Mouse (Mus musculus): ENCODE results near the gene Fnip2.
"Not testable (repeated sequence)": the region's sequence is repeated elsewhere in the genome, so short reads cannot be mapped to it uniquely, and the experiment has no call there.

Gene Fnip2

DNA sequence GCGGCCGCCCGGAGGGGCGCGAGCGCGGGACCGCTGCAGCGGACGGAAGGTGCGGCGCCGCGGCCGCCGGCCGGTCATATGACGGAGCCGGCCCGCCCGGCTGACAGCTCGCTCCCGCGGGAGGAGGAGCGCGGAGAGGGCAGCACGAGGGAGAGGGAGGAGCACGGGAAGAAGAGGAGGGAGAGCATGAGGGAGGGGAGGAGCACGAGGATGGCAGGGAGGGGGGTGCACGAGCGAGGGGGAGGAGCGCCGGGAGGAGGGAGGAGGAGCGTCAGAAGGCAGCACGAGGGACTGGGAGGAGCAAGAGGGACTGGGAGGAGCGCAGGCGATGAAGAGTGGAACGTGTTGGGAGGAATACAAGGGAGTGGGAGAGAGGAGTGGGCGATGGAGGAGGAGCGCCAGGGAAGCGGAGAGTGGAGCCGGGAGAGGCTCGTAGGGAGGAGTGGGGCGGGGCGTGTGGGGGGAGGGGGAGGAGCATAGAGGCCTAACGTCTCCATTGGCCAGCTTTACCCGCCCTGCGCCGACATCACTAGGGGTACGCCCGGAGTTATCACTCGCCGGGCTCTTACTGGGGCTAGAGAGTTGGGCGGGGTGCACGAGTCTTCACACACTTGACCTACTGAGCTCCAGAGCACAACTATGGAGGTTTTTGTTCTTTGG is at the start of gene Fnip2:
Gene Fnip2, minus strand, starts transcription at position 94 of the 660 bp plus-strand sequence.
- DNase-seq (ENCODE audit: low spot score in 2 of 2) = peak; percentile 83 to 84

DNA sequence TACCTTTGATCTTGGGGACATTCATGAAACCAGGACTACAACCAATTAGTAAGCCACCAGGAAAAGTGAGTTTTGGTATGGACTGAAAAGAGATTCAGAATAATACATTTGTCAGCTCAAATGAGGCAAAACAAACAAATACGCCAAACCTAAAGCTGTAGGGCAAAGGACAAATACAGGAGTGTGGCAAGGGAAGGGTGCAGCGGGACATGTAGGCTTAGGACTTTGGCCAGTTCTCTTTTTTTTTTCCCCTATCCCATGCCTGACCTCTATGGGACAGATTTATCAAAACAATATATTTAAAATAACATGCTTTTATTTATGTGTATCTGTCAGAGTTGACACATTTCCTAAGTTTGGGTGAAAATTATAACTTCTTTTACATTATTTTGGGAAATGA is 42.3 kb upstream of the Fnip2 start:
- DNase-seq (ENCODE audit: low spot score in 2 of 2) = no peak

DNA sequence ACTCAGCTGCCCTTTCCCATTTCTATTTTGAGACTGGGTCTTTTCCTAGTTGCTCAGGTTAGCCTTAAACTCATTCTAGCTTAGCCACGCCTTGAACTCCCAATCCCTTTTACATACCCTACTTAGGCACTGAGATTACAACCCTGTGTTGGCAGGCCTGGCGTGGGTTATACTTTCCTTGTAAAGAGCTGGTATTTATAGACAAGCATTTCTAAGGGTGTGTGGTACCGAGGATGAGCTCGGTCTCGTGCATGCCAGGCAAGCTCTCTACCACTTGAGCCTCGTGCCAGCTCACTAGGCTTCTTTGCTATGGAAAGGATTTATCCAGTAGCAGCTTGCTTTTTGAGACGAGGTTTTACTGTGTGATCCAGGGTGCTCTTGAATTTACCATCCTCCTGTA is 27.9 kb upstream of the Fnip2 start:
- DNase-seq (ENCODE audit: low spot score in 2 of 2) = no peak

DNA sequence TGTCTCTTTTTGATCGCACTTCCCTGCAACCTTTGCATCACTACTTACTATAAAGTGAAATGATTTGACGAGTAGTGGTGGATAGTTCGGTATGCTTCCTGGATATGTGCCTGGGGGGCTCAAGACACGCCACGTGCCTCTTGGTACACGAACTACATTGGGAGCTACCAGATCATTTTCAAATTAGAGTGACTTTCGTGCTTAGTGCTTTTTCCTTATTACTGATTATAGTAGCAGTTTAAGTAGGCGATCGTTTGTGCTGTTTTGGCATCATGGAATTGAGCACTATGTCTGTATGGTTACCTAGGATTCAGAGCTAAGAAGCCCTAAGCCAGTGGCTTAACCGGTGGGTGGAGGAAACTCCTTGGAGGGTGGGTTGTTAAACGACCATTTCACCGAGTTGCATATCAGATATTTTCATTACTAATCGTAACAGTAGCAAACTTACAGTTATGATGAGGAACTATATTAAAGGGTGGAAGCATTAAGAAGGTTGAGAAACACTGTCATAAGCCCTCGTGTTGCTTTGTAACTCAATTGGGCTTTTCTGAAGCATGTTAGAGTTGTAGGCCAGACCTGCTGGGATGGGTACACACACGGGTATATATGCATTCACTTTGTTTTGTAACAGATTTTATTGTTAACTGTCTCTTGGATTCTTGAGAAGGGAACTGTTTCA is 24.3 kb upstream of the Fnip2 start:
- no peak for DNase-seq (ENCODE audit: low spot score in 2 of 2)

DNA sequence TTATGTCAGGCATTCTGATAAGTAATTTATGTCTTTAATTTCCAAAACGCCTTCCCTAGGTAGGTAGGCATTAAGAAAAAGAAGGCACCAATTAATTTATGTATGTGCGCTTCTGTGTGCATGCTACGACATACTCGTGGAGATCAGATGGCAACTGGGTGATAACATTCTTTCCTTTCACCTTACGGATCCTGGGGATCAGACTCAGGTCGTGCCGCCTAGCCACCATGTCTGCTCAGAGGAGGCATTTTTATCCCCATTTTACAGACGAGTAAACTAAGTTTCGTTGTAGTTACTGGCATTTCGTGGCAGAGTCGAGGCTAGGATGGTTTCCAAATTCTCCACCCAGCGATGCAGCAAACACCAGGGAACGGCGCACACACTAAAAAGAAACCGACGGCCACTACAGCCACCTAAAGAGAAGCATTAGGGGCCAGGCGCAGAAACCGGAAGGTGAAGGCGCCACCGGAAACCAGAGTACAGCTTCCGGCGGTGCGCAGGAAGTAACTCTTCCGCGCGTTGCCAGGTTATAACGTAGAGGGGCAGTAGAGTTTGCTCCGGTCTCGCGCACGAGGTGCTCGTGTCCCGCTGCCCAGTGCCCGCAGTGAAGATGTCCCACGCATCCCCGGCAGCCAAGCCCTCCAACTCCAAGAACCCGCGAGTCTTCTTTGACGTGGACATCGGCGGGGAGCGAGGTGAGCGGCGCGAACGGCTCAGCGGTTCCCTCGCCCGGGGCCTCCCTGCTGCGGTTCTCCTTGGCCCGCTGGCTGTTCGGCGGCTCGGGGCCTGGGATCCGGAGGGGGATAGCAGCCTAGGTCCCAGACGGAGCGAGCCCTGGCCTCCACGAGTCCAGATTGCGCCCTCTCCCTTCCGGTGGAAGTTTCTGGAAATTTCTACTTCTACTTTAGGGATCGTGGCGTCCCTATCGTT is 23.5 kb upstream of the Fnip2 start, which contains the start of gene Ppid:
Gene Ppid, plus strand, starts transcription at position 480 of the 930 bp plus-strand sequence.
- peak; percentile 69 to 71 for DNase-seq (ENCODE audit: low spot score in 2 of 2)

DNA sequence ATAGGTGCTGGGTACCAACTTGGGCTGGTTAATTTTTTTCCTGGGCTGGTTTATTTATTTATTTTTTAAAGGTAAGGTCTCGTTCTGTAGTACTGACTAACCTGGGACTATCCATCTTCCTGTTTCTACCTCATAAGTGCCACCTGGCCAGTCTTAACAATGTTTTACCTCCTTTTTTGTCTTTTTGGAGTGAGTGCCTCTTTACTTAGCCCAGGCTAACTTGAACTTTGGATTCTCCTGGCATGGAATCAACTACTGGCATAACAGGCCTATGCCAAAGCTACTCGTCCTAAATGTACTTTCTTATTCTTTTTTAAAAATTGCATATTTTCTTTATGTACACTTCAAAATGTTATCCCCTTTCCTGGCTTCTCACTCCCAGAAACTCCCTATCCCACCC is 22.1 kb upstream of the Fnip2 start:
- DNase-seq (ENCODE audit: low spot score in 2 of 2) = no peak

DNA sequence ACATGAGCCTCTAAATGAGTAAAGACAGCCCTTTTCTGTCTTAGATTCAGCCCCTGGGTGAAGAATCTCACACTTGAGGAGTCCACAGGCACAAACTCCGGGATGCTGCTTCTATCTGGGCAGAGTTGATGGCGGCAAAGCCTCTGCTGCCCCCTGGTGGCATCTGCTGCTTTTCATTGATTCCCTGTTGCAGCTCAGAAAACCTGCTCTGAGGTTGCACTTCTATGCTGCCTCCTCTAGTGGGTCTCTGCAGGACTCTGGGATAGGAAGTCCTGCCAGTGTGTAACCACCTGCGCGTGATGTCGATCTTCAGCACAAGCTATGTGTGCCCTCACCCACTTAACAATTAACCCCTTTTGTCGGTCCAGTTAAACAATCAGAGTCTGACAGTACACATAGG is 19.2 kb upstream of the Fnip2 start:
- peak; percentile 79 to 89 for DNase-seq (ENCODE audit: low spot score in 2 of 2)

DNA sequence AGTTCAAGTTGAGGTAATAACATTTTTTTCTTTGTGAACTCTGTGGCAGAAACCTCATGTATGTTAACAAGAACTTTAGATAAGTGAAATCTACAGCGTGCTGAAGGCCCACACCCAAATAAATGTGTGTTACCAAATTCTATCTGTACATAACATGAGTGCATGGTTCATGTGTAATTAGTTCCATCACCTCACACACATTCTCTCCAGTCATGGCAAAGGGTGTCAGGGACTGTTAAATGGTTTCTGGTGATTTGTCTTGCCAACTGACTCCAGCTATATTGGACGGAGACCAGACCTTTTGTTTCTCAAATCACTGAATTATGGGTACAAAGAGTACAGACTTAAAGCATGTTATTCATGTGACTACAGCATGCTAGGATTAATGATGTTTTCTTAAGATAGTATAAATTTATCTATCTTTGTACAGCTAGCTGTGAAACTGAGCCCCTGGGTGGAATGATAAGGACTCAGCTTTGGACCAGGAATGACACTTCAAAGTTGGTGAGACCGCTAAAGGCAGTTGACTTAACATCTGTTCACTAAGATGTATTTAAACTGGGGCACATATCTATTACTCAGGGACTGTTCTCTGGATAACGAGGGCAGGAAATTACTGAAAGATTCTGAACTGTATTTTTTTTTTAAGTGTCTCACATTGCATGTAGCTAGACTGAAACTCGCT is 12.4 kb upstream of the Fnip2 start:
- DNase-seq (ENCODE audit: low spot score in 2 of 2) = no peak

DNA sequence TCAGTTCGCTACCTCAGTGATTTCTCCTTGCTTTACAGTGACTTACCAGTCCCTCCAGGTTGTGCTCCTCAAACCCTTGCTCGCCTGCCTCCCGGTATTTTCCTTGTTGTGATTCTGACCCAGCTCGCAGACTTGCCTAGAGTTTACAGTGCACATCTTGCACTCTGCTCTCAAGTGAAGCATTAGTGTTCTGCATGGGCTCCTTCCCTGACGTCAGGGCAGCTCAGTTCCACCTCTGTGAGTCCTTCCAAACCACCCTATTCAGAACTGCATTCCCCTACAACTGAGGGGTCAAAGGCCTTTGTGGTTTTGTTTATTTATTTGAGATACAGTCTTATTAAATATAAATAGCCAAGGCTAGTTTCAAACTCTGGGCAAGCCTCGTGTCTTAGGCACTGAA is 10.6 kb upstream of the Fnip2 start:
- no peak for DNase-seq (ENCODE audit: low spot score in 2 of 2)

DNA sequence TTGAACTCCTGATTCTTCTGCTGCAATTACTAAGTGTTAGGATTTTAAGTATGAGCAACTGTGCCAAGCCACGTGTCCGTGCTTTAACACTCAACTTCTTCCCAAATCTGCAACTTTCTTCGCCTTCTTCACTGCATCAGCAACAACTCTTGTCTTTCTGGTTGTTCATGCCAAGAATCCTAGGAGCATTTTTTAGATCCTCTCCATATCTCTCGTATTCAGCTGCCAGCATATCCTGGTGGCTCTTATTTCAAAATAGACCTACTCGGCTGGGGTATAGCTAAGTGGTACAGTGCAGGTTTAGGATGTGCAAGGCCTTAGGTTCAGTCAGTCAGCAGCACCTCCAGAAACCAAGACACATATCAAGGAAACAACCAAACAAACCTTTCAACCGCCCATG is 10.0 kb upstream of the Fnip2 start:
- no peak for DNase-seq (ENCODE audit: low spot score in 2 of 2)

DNA sequence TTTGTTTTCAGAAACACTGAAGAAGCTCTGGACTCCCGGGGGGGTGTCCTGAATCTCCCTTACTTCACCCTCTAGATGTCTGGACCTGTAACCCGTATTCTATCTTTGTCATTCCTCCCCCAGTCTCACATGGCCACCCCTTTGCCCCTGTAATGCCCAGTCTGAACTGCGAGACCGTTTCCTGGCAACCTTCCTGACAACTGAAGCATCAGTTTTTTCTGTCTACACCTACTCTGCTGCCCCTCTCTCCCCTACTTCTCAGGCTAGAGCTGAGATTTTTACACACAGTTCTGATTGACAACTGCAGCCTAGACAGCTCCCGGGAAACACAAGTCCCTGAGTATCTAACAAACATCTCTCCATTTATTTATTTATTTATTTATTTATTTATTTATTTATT is 9.3 kb upstream of the Fnip2 start:
- no peak for DNase-seq (ENCODE audit: low spot score in 2 of 2)

DNA sequence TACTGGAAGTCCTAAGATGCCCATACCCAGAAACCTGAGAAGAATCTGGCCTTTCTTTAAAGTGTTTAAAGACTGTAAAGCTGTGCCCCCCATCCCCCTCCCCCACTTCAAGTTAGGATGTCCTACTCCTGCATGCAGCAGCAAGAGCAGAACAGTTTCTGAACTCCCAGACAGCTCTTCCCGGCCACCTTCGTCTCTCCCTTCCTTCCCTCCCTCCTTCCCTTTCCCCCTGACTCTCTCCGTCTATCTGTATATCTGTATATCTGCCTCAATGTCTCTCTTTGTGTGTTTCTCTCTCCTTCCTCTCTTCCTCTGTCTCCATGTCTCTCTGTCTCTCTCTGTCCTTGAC is 8.8 kb upstream of the Fnip2 start:
- no peak for DNase-seq (ENCODE audit: low spot score in 2 of 2)

DNA sequence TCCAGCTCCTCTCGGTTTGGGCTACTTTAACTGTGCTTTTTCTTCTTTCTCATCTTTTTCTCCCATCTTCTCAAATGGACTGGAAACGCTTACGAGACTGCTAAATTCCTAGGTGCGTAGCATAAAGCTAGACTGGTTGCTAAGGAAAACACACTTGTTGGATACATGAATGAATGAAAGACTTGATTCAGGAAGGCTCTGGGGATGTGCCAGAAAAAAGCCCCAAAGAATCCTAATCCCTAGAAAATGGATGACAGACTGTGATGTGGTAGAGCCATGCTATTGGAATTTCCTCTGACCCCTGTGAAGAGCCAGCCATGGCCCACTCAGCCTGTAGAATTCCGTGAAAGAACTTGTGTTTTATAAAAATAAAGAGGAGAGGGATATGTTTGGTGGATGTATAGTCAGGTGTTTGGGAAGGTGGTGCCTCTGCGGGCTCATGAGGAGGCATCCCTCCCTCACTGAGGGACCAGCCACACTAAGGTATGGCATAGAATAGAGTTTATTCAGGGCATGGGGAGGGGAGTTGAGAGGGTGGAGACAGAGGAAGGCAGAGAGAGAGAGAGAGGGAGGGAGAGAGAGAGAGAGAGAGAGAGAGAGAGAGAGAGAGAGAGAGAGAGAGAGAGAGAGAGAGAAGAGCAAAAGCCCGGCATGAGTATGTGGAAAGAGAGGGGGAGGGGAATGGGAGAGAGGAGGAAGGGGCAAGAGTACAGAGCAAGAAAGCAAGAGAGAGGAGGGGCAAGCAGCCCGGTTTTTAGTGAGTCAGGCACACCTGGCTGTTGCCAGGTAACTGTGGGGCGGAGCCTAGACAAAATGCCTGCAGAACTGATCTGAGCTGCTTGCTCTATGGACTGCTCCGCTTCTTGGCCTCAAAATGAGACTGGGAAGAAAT is 8.2 kb upstream of the Fnip2 start:
- no peak for DNase-seq (ENCODE audit: low spot score in 2 of 2)

DNA sequence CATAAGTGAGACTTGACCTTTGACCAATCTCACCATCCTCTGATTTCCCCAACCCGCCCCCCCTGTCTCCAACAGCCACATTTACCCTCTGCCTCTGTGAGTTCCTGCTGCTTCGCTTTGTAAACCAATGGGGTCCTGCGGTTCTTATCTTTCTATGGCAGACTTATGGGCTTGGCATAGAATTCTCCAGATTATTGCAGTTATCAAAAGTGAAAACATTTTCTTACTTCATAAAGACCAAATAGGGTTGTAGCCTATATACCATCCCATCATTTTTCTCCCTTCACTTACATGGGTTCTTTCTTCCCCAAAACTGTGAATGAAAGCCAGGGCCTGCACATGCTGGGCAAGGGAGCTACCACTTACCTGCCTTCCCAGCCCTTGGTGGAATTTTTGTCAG is 6.7 kb upstream of the Fnip2 start:
- no peak for DNase-seq (ENCODE audit: low spot score in 2 of 2)

DNA sequence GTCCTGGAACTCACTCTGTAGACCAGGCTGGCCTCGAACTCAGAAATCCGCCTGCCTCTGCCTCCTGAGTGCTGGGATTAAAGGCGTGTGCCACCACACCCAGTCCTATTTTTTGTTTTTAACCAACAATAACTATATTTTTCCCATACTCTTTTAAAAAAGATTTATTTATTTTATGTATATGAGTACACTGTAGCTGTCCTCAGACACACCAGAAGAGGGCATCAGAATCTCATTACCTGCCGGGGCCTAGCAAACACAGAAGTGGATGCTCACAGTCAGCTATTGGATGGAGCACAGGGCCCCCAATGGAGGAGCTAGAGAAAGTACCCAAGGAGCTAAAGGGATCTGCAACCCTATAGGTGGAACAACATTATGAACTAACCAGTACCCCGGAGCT is 5.8 kb upstream of the Fnip2 start:
- DNase-seq (ENCODE audit: low spot score in 2 of 2) = not testable (repeated sequence)

DNA sequence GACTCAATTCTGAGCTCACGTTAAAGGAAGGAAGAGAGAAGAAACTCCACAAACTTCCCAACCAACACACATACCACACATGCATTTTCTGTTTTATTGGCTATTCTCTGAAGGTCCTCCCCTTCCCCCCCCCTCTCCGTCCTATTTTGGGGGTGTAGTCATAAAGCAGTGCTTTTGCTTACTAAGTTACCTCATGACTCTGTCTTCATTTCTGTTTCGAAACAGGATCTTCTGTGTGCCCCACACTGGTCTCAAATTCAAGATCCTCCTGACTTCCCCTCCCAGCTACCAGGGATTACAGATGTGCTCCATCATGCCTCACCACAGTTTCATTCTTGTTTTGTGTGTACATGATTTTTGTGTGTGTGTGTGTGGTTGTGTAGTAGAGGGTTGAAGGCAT is 4.8 kb upstream of the Fnip2 start:
- no peak for DNase-seq (ENCODE audit: low spot score in 2 of 2)

DNA sequence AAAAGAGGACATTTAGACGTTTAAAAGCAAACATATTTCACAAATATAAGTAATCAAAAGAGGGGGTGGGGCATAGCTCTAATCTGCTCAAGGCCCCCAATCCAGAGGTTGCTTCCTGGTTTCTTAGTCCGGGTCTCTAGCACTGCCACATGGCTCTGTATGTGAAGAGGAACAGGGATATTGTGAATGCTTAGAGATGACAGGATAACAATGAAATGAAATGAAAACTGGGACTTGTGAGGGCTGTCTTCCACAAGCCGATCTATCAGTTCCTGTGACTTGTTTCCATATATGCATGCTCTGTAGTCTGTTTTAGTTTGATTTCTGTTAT is 1.7 kb upstream of the Fnip2 start:
- DNase-seq (ENCODE audit: low spot score in 2 of 2) = no peak

DNA sequence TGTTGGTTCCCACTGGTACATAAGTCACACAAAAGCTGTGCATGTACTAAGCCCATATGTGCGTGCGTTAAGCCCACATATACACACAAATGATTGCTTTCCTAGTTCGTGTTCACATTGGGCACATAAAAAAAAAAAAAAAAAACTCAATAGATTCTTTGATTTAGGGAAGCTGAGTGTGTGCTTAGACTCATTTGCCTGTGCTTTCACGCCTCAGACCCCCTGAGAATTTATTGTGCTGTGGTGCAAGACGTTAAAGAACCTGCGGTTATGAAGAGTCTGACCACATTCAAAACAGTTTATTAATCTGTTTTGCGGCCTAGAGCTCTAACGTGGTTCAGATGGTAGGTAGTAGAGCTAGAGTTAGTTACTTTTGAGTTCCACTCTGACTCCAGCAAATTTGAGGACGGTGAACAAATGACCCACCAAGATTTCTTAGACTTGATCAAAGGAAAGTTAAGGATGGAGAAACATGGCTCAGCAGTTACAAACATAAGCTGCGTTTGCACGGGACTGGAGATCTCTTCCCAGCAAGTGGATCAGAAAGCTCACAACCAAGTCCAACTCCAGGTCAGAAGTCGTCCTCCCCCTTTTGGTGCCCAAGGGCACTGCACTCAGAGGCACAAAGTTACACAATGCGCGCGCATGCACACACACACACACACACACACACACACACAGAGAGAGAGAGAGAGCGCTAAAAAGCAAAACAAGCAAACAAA is 1.2 kb upstream of the Fnip2 start:
- DNase-seq (ENCODE audit: low spot score in 2 of 2) = no peak

DNA sequence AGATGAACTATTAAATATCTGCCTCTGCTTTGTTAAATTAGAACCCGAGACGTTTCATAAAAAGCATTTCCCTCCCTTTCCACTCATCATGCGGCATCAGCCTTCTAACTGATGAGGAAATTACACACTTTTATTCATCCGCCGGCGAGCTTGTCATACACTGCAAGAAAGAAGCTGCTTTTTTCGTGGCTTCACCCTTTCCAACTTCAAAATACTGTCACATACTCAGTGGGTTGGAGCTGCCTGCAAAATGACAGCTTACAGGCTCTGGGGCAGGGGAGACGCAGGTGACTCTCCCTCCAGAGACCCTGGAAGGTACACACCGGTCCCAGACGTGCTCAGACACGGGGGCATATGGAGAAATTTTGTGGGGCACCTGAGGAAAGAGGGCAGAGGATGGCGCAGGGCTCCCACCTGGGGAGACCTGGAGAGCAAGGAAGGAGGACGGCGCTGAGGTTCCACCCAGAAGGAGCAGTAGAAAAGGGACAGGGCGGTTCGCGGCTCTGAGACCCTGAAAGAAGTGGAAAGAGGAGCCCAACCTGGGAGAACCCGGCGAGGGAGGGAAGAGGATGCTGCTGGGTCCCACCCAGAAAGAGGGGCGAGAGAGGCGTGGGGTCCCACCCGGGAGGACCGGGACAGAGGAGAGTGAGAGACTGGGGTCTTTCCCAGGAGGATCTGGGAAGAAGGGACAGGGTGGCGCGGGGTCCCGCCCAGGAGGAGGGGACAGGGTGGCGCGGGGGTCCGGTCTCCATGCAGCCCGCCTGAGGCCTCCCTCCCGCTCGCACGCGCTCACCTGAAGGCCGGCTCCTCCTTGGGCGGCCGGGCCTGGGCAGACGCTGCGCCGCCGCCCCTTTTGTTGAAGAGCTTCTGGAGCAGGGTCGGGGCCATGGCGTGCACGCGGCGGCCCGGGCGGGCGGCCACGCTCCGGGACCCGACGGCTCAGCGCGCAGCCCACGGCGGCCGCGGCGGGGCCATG is 592 bp downstream of the Fnip2 start:
- DNase-seq (ENCODE audit: low spot score in 2 of 2) = peak; percentile 28 to 61

Data from urinary bladder, postnatal 4 days (tissue).